Mouse (Mus musculus) adrenal gland, postnatal 25 days (tissue): ENCODE measurements around the gene Baiap2l1. TPM values are rescaled to one million over a fixed set of nuclear protein-coding genes. Genes with fewer than 3 reads are reported as not detected.
A peak's percentile ranks its signal among the peaks of the same experiment; 100 is the strongest.

ENCODE experiments used
- DNase-seq: peaks from one replicate; pipeline ENCODE4 v3.0.0; 2021; ENCODE audit warnings: mixed read lengths
- total RNA-seq: library from RNA; stranded (reverse); gene quantifications from 2 replicates; pipeline ENCODE4 v1.2.3, GENCODE M21; 2021

Baiap2l1 gene
- total RNA-seq, 1 experiment from 2014 or later, result 8.0 TPM

- no peak for DNase-seq
Measured at GRCm38 (mm10) chr5:144257451-144258110, 100.3 kb downstream of the Baiap2l1 start.

GRCm38 (mm10) chr5:144256888-144257287 is 101.0 kb downstream of the Baiap2l1 start:
- DNase-seq, result no peak

GRCm38 (mm10) chr5:144256541-144256870 is 101.4 kb downstream of the Baiap2l1 start:
- DNase-seq, result no peak

DNA sequence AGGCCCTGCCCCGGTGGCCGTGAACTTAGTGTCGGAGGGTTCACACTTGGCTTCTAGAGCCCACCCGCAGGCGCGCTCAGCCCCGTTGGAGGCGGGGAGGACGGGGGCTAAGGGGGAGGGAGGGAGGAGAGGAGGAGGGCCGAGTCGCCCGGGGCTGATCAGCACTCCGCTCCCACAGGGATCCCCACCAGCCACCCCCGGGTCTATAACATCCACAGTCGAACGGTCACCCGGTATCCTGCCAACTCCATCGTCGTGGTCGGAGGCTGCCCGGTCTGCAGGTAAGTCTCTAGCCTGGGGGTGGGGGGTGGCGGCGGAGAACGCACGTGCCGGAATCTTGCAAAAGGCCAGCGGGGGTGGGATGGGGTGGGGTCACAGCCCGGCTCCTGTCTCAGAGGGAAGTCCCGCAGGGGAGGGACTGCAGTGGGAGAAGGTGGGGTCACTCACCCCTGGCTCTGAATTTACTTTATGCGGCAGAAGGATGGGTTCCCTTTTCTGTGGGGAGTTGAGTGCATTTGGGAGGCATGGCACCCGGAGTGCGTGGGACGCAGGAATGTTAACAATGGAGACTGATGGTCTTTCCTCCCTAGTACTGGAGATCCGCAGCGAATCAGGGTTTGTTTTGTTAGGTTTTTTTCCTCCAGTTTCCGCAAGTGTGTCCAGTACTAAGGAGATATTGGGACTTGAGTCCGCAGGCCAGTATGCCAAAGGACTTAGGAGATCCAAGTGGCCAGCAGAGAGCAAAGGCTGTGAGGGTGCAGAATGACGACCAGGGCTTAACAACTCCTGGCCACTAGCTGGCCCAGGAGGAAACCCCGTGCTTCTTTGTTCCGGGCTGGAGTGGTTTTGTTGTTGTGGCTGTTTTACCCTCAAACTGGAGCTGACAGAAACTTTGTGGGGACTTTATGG is 102.0 kb downstream of the Baiap2l1 start:
- peak; percentile 55 for DNase-seq

DNA sequence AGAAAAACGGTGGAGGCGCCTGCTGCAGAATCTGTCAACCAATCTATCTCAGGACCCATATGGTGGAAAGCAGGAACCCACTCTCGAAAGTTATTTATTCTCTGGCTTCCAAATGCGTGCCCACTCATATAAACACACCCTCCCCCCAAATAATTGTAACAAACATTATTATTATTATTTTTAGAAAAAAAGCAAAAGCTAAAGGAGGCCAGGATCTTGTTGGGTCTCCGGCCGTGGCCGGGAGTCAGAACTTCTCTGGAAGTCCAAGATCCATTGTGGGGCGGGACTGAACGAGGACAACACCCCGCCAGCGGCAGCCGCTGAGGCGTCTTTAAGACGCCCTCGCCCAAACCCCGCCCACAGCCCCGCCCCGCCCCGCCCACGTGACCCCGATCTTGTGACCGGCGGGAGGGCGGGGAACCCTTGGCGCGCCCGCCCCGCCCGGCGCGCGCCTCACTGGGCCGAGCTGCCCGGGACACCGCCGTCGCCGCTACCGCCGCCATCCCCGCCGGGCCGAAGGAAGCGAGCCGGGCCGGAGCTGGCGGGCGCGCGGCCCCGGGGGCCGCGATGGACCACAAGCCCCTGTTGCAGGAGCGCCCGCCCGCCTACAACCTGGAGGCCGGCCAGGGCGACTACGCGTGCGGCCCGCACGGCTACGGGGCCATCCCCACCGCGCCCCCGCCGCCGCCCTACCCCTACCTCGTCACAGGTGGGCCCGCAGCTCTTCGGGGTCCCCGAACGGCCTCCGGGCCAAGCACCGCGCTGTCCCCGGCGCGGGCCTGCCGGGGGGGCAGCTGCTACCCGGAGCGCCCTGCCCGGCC is 102.9 kb downstream of the Baiap2l1 start:
- DNase-seq, result peak; percentile 87

DNA sequence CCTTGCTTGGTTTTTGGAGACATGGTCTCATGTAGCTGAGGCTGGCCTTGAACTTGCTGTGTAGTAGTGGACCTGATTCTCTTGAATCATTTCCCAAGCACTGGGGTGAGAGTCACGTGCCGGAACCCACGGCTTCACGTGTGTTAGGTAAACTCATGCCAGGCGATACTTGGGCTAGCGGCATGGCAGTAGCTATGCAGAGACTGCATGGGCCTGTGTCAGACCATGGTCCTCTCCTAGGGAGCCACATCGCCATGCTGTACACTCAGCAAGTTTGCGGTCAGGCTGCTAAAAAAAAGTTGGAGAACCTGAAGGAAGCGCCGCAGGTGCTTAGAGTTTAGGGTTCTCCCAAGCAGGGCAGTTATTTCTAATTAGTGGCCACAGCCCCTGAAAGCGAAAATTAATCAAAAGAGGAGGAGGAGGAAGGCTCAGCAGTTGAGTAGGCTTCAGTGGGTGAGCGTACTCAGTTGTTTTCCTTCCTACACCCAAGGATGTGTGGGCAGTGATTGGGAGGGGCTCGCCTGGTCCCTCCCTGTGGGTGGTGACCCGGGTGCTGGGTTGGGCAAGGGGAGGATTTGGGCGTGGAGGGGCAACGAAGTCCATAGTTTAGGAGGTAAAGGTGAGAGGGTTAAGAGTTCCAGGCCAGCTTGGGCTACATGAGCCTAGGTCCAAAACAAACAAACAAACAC is 103.6 kb downstream of the Baiap2l1 start:
- peak; percentile 80 for DNase-seq

- DNase-seq, result no peak
Measured at GRCm38 (mm10) chr5:144253212-144253611, 104.7 kb downstream of the Baiap2l1 start.

- DNase-seq, result no peak
Measured at GRCm38 (mm10) chr5:144251876-144252577, 105.9 kb downstream of the Baiap2l1 start.

DNA sequence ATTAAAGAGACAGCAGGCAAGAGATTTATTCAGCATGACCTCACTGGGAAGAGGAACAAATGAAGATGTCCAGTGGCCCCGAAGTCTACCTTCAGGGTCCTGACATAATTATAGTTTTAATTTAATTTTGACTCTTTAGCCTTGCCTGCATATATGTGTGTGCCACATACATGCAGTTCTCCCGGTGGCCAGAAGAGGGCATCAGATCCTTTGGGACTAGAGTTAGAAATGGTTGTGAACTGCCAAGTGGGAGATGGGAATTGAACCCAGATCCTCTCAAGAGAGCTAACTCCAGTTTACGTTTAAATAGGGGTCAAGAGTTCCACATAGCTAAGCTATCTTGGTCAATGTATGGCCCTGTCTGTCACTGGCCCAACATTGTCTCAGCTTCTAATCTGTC is 108.0 kb downstream of the Baiap2l1 start:
- DNase-seq, result no peak

DNA sequence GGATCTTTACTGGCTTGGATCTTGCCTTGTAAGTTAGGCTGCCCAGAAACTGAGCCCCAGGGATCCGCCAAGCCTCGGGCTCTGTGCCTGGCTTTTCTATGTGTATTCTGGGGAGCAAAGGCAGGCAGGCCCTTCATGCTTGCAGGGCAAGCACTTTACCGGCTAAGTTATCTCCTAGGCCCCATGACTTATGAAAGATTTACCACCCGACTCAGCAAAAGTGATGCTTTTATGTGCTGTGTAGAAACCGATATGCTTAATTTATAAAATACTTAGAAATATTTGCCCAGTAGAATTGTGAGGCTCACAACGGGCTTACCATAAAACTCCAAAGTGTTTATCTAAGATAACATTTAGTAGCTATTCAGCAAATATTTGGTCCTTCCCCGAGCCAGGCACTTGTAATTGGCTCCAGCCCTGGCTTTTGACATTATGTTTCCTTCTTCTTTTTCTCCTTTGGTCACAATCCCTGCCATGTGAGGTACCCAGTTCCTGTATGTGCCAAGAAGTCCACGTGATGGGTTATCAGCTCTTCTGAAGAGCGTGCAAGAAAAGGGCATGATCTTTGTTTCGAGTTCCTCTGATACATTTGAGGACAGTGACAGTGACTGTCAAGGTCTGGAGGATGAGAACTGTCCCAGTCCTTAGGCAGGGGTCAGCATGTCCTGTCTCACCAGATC is 109.9 kb downstream of the Baiap2l1 start:
- no peak for DNase-seq

DNA sequence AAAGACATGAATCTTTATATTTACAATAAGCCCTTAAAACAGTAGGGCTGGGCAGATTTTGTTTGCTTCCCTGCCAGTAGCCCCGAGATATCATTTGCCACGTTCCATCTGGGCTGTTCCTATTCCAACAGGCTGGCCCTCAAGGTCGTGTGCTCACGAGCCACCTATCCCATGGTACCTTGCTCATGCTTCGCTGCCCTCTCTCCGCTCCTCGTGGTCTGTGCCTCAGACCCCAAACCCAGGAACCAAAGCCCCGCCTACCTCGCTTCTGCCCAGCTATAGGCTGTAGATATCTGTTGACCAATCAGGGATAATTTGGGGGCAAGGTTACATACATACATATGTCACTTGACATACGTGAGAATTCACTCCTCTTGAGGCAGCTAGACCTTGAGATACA is 110.6 kb downstream of the Baiap2l1 start:
- no peak for DNase-seq

DNA sequence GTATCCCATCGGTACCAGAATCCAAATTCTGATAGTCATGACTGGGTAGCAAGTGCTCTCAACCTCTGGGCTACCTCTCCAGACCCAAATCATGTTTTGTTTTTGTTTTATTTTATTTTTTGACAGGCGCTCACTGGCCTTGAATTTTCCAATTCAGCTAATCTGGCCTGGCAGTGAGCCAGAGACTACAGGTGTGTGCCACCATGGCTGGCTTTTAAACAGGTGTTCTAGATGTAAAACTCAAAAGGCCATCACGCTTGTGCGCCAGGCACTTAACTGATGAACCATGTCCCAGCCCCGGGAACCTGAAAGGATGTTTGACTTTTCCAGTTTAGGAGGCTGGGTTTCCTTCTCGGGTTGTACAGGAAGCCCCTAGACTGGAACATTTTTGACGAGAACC is 111.2 kb downstream of the Baiap2l1 start:
- no peak for DNase-seq

GRCm38 (mm10) chr5:144245592-144245991 is 112.3 kb downstream of the Baiap2l1 start:
- no peak for DNase-seq

GRCm38 (mm10) chr5:144243901-144244487 is 113.9 kb downstream of the Baiap2l1 start, which contains the start of gene Bri3:
Gene Bri3 (plus strand): TSS chr5:144244437.
- DNase-seq, result no peak

GRCm38 (mm10) chr5:144238969-144239368 is 118.9 kb downstream of the Baiap2l1 start:
- DNase-seq, result no peak

GRCm38 (mm10) chr5:144234714-144235113 is 123.2 kb downstream of the Baiap2l1 start:
- DNase-seq, result no peak

GRCm38 (mm10) chr5:144234222-144234621 is 123.7 kb downstream of the Baiap2l1 start:
- DNase-seq, result no peak

DNA sequence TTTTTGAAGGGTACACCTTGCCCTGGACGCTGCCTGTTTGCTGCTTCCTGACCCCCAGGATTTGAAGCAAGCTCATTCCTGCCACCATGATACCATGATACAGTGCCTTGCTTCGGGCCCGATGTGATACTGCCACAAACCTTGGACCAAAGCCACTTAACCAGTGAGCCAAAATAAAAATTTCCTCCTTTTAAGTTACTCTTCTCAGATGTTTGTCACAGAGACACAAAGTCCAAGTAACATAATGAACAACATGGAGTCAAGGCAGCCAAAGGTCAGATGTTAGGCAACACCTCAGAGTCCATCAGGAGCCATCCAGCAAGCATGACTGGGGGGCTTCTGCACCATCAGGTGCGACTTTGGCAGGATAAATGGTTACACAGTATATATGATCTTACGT is 125.4 kb downstream of the Baiap2l1 start:
- no peak for DNase-seq

GRCm38 (mm10) chr5:144231410-144231809 is 126.5 kb downstream of the Baiap2l1 start:
- no peak for DNase-seq

- no peak for DNase-seq
Measured at GRCm38 (mm10) chr5:144230216-144230615, 127.7 kb downstream of the Baiap2l1 start.
